Mouse (Mus musculus): ENCODE results near the gene Sh3gl1. TPM values are rescaled to one million over a fixed set of nuclear protein-coding genes. Genes with fewer than 3 reads are reported as not detected.

The Sh3gl1 gene
- polyA plus RNA-seq, 1 experiment from 2014 or later: 185 TPM

GRCm38 (mm10) chr17:56006956-56007355 lies 29.5 kb downstream of the Sh3gl1 start:
- H3K9me3 ChIP-seq: no peaks in the 10 kb centered on the region
- 0 out of 2 replicates have a peak overlapping the region, but pooled peaks have one; percentile 58 for H3K9ac ChIP-seq
- H3K4me2 ChIP-seq: peak overlapping the region; percentile 98; the same call in 1 of the 2 replicates
- peaks cover 14% of the 10 kb centered on the region for H3K36me3 ChIP-seq
- H3K27ac ChIP-seq: peak overlapping the region; percentile 71; the same call in 1 of the 2 replicates
- no peak overlapping the region for H3K4me3 ChIP-seq
- WGBS: 43% methylated on average over 10 of the region's 10 CpGs
- ATAC-seq (ENCODE audit: insufficient number of reproducible peaks, insufficient read depth, low FRiP score, low TSS enrichment, low read depth): no peak
- H3K27me3 ChIP-seq: no peaks in the 10 kb centered on the region; the same call in 1 of the 2 replicates
- peaks cover 28% of the 10 kb centered on the region for H3K4me1 ChIP-seq

- Histone ChIP-seq H3K27ac (no peak within 1 kb of the TSS), H3K27me3 (peaks cover 6% of the 10 kb centered on the region), H3K9ac (no peak within 1 kb of the TSS), H3K9me3 (no peaks in the 10 kb centered on the region), H3K4me1 (peaks cover 20% of the 10 kb centered on the region), H3K4me3 (peak within 1 kb of the TSS; percentile 21; the same call in 1 of the 2 replicates), H3K4me2 (peak within 1 kb of the TSS; percentile 32), H3K36me3 (0 out of 2 replicates have a peak, but pooled peaks cover under 1% of the 10 kb centered on the region)
- WGBS: 41% methylated on average over 13 of the region's 13 CpGs
- ATAC-seq (ENCODE audit: insufficient number of reproducible peaks, insufficient read depth, low FRiP score, low TSS enrichment, low read depth): no peak
Measured at GRCm38 (mm10) chr17:56005415-56006061, 30.9 kb downstream of the Sh3gl1 start, which contains the start of the genes Stap2 and Mpnd. Gene Stap2, minus strand, starts transcription at chr17:56005584. Gene Mpnd, plus strand, starts transcription at chr17:56005711.

GRCm38 (mm10) chr17:56003000-56003399 lies 33.4 kb downstream of the Sh3gl1 start:
- no peaks in the 10 kb centered on the region for H3K36me3 ChIP-seq
- peaks cover 18% of the 10 kb centered on the region for H3K27me3 ChIP-seq
- no peak overlapping the region for H3K27ac ChIP-seq
- H3K4me2 ChIP-seq: no peak overlapping the region
- H3K4me3 ChIP-seq: no peak overlapping the region
- no peak overlapping the region for H3K9ac ChIP-seq
- peaks cover 10% of the 10 kb centered on the region for H3K4me1 ChIP-seq
- ATAC-seq (ENCODE audit: insufficient number of reproducible peaks, insufficient read depth, low FRiP score, low TSS enrichment, low read depth): no peak
- 84% methylated on average over 3 of the region's 3 CpGs for WGBS
- H3K9me3 ChIP-seq: no peaks in the 10 kb centered on the region

GRCm38 (mm10) chr17:55999794-56000499 lies 36.5 kb downstream of the Sh3gl1 start:
- WGBS: 5% methylated on average over 30 of the region's 30 CpGs
- ATAC-seq (ENCODE audit: insufficient number of reproducible peaks, insufficient read depth, low FRiP score, low TSS enrichment, low read depth): peak; percentile 52; the same call in 1 of the 2 replicates

GRCm38 (mm10) chr17:55996007-55996406 lies 40.4 kb downstream of the Sh3gl1 start:
- peaks cover 58% of the 10 kb centered on the region for H3K36me3 ChIP-seq
- H3K27ac ChIP-seq: no peak overlapping the region
- H3K4me3 ChIP-seq: no peak overlapping the region
- no peak for ATAC-seq (ENCODE audit: insufficient number of reproducible peaks, insufficient read depth, low FRiP score, low TSS enrichment, low read depth)
- 86% methylated on average over 15 of the region's 15 CpGs for WGBS
- peaks cover 17% of the 10 kb centered on the region for H3K27me3 ChIP-seq
- H3K9me3 ChIP-seq: no peaks in the 10 kb centered on the region
- no peak overlapping the region for H3K9ac ChIP-seq
- H3K4me1 ChIP-seq: no peaks in the 10 kb centered on the region
- no peak overlapping the region for H3K4me2 ChIP-seq

More at GRCm38 (mm10) chr17:55999794-56000499, 36.5 kb downstream of the Sh3gl1 start:
- H3K4me3 ChIP-seq: peak overlapping the region; percentile 22
- peak overlapping the region; percentile 37; the same call in 1 of the 2 replicates for H3K9ac ChIP-seq
- no peaks in the 10 kb centered on the region for H3K4me1 ChIP-seq
- H3K27me3 ChIP-seq: peaks cover 18% of the 10 kb centered on the region
- H3K27ac ChIP-seq: no peak overlapping the region
- no peaks in the 10 kb centered on the region for H3K9me3 ChIP-seq
- peak overlapping the region; percentile 41 for H3K4me2 ChIP-seq
- peaks cover 23% of the 10 kb centered on the region for H3K36me3 ChIP-seq

- Histone ChIP-seq H3K4me1 (peaks cover 9% of the 10 kb centered on the region; the same call in 1 of the 2 replicates), H3K4me2 (no peak overlapping the region), H3K9me3 (no peaks in the 10 kb centered on the region), H3K27ac (no peak overlapping the region), H3K9ac (no peak overlapping the region), H3K4me3 (no peak overlapping the region), H3K27me3 (no peaks in the 10 kb centered on the region), H3K36me3 (peaks cover 45% of the 10 kb centered on the region)
- peak; percentile 17; the same call in 1 of the 2 replicates for ATAC-seq (ENCODE audit: insufficient number of reproducible peaks, insufficient read depth, low FRiP score, low TSS enrichment, low read depth)
- WGBS: 78% methylated on average over 8 of the region's 8 CpGs
Measured at GRCm38 (mm10) chr17:55990278-55990898, 46.0 kb downstream of the Sh3gl1 start.

- H3K9ac ChIP-seq: peak within 1 kb of the TSS; percentile 75
- H3K27me3 ChIP-seq: no peaks in the 10 kb centered on the region
- ATAC-seq (ENCODE audit: insufficient number of reproducible peaks, insufficient read depth, low FRiP score, low TSS enrichment, low read depth): peak; percentile 34; the same call in 1 of the 2 replicates
- peaks cover 9% of the 10 kb centered on the region; the same call in 1 of the 2 replicates for H3K4me1 ChIP-seq
- H3K4me2 ChIP-seq: peak within 1 kb of the TSS; percentile 90
- H3K9me3 ChIP-seq: no peaks in the 10 kb centered on the region
- peak within 1 kb of the TSS; percentile 67 for H3K4me3 ChIP-seq
- H3K36me3 ChIP-seq: peaks cover 10% of the 10 kb centered on the region
- H3K27ac ChIP-seq: no peak within 1 kb of the TSS
- WGBS: 9% methylated on average over 33 of the region's 35 CpGs
Measured at GRCm38 (mm10) chr17:55986030-55986961, 50.1 kb downstream of the Sh3gl1 start, which contains the start of gene Fsd1. Gene Fsd1, plus strand, starts transcription at chr17:55986509.

- WGBS: 64% methylated on average over 3 of the region's 3 CpGs
Measured at GRCm38 (mm10) chr17:55977301-55977700, 59.1 kb downstream of the Sh3gl1 start.

GRCm38 (mm10) chr17:55976255-55976862 lies 60.1 kb downstream of the Sh3gl1 start:
- H3K4me1 ChIP-seq: peaks cover 9% of the 10 kb centered on the region
- H3K27me3 ChIP-seq: peaks cover 4% of the 10 kb centered on the region; the same call in 1 of the 2 replicates
- H3K9ac ChIP-seq: no peak overlapping the region
- H3K4me2 ChIP-seq: no peak overlapping the region
- H3K4me3 ChIP-seq: no peak overlapping the region
- H3K27ac ChIP-seq: no peak overlapping the region
- H3K9me3 ChIP-seq: no peaks in the 10 kb centered on the region
- no peak for ATAC-seq (ENCODE audit: insufficient number of reproducible peaks, insufficient read depth, low FRiP score, low TSS enrichment, low read depth)
- peaks cover 8% of the 10 kb centered on the region for H3K36me3 ChIP-seq
- 17% methylated on average over 13 of the region's 13 CpGs for WGBS

More at GRCm38 (mm10) chr17:55977301-55977700, 59.1 kb downstream of the Sh3gl1 start:
- Histone ChIP-seq H3K27ac (no peak overlapping the region), H3K9me3 (no peaks in the 10 kb centered on the region), H3K9ac (no peak overlapping the region), H3K4me2 (no peak overlapping the region), H3K36me3 (peaks cover 8% of the 10 kb centered on the region), H3K4me1 (peaks cover 4% of the 10 kb centered on the region; the same call in 1 of the 2 replicates), H3K4me3 (no peak overlapping the region), H3K27me3 (no peaks in the 10 kb centered on the region)
- ATAC-seq (ENCODE audit: insufficient number of reproducible peaks, insufficient read depth, low FRiP score, low TSS enrichment, low read depth): no peak

GRCm38 (mm10) chr17:55971453-55971852 lies 65.0 kb downstream of the Sh3gl1 start:
- Histone ChIP-seq H3K4me2 (peak overlapping the region; percentile 86), H3K4me1 (peaks cover 21% of the 10 kb centered on the region), H3K9me3 (no peaks in the 10 kb centered on the region), H3K4me3 (peak overlapping the region; percentile 64), H3K27ac (no peak overlapping the region), H3K9ac (peak overlapping the region; percentile 83), H3K27me3 (peaks cover 10% of the 10 kb centered on the region), H3K36me3 (peaks cover 23% of the 10 kb centered on the region)
- no peak for ATAC-seq (ENCODE audit: insufficient number of reproducible peaks, insufficient read depth, low FRiP score, low TSS enrichment, low read depth)
- WGBS: 27% methylated on average over 22 of the region's 22 CpGs

Data from embryonic facial prominence, embryonic 13.5 days (tissue).